Mouse (Mus musculus) kidney, postnatal 25 days (tissue): Measurements from ENCODE around the gene Papss1.
"Not testable (repeated sequence)": the region's sequence is repeated elsewhere in the genome, so short reads cannot be mapped to it uniquely, and the experiment has no call there.

Experiments used
- DNase-seq, 2 experiments: peaks; one replicate each; pipeline ENCODE4 v3.0.0; 2021; ENCODE audit warnings: mixed read lengths in 2 of 2

Papss1 gene

DNA sequence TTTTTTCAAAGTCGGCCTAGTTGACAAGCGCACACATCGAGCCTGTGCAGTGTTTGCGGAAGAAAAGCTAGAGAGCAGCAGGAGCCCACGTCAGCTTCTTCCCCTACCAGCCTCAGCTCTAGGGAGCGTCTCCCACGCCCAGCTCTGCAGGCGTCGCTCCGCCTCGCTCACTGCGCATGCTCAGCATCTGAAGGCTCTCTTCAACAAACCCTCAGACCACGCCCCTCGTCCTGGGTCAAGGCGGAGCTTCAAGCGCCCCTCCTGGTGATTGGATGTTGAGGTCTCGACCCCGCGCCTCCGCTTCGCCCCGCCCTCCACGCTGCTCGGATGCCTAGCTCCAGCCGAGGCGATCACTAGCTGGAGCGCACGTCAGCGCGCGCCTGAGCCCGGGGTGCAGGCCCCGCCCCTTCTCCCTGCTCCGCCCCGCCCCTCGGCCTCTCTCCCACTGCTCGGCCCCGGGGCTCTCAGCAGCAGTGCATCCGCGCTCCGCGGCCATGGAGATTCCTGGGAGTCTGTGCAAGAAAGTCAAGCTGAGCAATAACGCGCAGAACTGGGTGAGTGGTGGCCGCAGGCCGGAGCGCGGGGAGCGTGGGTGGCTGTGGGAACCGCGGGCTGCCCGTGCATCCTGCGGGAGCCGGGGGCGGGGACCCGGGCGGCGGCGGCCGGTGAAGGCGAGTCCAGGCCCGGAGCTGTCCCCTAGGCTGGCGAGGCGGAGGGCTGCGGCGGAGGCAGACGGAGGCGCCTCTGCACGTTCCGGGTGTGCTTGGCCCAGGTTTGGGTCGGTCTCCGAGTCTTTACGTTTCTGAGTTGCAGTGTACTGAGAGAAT, at the start of gene Papss1:
Papss1 (plus strand) TSS at position 339 of the 827 bp plus-strand sequence.
- DNase-seq, result peak; percentile 100

GRCm38 (mm10) chr3:131516332-131516999, 48.1 kb upstream of the Papss1 start:
- peak in 1 of 2 experiments; percentile 47 for DNase-seq

- no peak for DNase-seq
These were observed 46.8 kb upstream of the Papss1 start for GRCm38 (mm10) chr3:131517756-131518155.

DNA sequence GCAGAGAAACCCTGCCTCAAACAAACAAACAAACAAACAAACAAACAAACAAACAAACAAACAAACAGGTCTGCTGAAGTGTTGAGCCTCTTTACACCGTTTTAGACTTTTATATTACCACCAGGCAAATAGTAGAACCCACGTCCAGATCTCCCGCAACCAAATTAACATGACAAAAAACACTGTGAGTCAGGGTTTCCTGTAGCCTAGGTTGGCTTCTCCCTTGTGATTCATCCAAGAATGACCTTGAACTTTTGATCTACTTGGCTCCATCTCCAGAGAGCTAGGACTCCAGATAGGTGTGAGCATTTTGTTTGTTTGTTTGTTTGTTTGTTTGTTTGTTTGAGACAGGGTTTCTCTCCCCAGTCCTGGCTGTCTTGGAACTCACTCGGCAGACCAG, 43.4 kb upstream of the Papss1 start:
- DNase-seq, result no peak

DNA sequence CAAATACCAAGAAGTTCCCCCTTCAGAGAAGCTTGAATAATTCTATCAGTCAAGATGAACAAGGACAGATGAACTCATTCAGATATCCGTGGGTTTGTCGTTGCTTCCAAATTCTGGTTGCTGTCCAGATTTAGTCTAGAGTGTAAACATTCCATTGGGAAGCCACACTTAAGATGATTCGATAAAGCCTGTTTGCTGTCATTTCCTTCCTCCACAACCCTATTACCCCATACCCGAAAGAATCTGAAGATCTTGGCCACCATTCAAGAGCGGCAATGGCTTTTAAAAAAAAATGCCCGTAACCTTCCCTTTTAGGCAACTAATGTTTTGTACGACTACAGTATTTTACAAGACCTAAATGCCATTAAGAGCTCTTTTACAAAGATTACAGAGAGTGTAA, 42.3 kb upstream of the Papss1 start:
- no peak for DNase-seq

- no peak for DNase-seq
These were observed 40.8 kb upstream of the Papss1 start for GRCm38 (mm10) chr3:131523749-131524148.

DNA sequence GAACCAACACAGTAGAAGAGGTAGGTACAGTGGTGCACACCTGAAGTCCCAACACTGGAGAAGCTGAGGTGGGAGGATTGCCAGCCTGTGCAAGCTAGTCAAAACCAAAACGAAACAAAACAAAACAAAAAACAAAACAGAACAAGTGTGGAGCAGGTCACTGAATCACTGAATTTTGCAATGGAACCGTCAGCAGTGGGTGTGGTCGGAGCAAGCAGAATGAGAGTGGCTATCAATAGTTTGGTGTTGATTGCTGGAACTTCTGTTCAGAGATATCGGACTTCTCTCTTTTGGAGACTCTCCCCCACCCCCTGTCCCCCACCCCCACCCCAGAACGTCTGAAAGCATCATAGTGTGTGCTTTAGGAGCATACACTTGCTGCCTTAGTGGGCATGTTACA, 40.4 kb upstream of the Papss1 start:
- DNase-seq, result no peak

- peak; percentile 49 to 76 for DNase-seq
These were observed 39.8 kb upstream of the Papss1 start for GRCm38 (mm10) chr3:131524779-131525178.

DNA sequence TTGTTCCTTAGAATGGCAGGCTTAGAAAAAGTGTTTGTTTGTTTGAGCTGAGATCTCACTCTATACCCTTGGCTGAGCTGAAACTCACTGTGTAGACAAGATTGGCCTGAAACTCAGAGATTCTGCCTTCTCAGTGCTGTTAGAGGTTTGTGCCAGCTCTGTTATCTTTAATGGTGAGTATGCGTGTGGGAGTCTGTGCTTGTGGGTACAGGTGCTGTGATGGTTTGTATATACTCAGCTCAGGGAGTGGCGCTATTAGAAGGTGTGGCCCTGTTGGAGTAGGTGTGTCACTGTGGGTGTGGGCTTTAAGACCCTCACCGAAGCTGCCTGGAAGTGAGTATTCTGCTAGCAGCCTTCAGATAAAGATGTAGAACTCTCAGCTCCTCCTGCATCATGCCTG, 39.3 kb upstream of the Papss1 start:
- no peak for DNase-seq

- no peak for DNase-seq
These were observed 23.2 kb upstream of the Papss1 start for GRCm38 (mm10) chr3:131541244-131541942.

DNA sequence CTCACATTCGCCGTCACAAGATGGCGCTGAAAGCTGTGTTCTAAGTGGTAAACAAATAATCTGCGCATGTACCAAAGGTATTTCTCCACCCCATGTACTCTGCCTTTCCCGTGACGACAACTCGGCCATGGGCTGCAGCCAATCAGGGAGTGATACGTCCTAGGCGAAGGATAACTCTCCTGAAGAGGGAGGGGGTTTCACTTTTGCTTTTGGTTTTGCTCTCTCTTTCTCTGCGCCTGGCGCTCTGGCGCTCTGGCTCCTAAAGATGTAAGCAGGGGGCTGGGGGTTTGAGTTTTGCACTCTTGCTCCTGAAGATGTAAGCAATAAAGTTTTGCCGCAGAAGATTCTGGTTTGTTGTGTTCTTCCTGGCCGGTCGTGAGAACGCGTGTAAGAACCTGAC, 17.0 kb upstream of the Papss1 start:
- DNase-seq, result not testable (repeated sequence)

GRCm38 (mm10) chr3:131550046-131550445, 14.5 kb upstream of the Papss1 start:
- no peak for DNase-seq

GRCm38 (mm10) chr3:131552349-131553254, 12.0 kb upstream of the Papss1 start:
- peak in 1 of 2 experiments; percentile 52 for DNase-seq

DNA sequence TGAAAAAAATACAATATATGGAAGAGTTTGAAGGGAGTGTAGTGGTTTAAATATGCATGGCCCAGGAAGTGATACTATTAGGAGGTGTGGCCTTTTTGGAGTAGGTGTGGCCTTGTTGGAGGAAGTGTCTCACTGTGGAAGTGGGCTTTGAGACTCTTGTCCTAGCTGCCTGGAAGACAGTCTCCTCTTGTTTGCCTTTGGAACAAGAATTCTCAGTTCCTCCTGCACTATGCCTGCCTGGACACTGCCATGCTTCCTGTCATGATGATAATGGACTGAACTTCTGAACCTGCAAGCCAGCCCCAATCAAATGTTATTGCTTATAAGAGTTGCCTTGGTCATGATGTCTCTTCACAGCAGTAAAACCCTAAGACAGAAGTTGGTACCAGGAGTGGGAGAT, 8.8 kb upstream of the Papss1 start:
- DNase-seq, result no peak

GRCm38 (mm10) chr3:131561591-131561990, 3.0 kb upstream of the Papss1 start:
- DNase-seq, result no peak

DNA sequence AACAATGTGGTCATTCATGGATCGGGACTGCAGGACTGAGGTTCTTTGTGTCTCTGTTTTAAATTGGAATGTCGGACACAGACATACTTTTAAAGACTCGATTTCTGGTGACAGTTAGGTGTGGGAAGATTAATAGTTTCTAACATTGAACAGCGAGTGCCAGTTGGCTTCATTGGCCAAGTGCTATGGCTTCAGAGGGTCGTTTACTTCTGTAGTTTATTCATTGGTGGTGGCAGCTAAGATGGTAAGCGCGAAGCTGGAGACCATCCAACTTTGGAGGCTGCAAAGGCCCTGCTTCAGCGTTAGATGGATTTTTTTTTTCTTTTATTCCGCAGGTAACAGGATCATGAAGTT, 666 bp downstream of the Papss1 start:
- peak in 1 of 2 experiments; percentile 43 for DNase-seq

GRCm38 (mm10) chr3:131566281-131566680, 1.7 kb downstream of the Papss1 start:
- no peak for DNase-seq

DNA sequence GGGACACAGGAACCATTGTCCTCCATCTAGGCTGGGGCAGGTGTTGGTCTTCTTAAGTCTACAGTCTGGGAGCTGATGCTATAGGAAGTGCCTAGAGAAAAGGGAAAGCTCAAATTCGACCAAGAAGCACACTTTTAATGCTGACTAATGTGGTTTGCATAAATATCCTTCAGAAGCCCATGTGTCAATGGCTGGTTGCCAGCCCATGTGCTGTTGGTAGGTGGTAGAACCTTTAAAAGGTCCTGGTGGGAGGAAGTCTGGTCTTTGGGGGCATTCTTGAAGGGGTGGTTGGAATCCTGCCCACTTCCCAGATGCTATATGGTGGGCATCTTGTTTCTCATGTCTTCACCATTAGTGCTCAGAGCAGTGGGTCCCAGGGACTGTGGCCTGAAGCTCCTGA, 5.9 kb downstream of the Papss1 start:
- DNase-seq, result no peak

DNA sequence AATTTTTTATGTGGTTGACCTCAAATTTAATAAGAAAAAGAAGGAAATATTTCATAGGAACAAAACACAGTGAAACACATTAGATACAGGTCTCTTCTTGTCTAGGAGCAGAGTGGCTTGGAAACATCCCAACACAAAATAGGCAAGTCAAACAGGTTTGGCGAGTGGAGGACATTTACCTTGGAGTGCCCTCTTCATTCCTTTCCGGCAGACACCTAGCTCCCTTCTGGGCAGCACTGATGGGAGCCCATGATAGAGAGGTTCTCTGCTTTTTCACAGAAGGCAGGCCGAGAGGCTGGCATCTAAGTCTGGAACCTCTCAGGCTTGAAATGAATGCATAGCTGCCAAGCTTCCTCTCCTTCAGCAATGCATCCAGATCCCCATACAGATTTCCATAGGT, 9.0 kb downstream of the Papss1 start:
- DNase-seq, result peak; percentile 40 to 56

DNA sequence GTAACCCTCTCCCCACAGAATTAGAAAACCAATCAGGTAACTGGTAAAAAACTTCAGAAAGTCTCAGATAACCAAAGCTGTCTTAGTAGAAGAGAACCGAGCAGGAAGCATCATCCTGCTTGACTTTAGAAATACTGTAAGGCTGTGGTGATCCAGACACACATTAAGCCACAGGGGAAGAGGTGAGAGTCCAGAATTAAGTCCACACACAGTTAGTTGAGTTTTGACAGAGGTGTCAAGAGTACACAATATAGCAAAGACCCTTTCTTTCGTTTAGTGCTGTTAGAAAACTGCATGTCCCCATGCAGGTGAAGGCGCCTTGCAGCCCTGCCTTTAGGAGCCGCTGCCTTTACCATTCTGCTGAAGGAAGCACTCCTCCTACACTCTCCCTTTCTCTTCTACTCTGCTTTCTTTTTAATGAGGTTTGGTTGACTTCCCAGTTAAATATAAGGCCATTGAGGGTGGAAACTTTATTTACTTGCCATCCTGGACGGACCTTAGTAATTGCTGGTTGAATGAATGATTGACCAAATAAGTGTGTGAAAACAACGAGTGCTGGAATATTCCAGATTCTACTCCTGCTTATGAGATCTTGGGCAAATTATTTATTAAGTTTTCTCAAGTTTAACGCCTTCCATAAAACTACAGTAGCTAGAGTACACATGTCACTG, 14.0 kb downstream of the Papss1 start:
- no peak for DNase-seq

DNA sequence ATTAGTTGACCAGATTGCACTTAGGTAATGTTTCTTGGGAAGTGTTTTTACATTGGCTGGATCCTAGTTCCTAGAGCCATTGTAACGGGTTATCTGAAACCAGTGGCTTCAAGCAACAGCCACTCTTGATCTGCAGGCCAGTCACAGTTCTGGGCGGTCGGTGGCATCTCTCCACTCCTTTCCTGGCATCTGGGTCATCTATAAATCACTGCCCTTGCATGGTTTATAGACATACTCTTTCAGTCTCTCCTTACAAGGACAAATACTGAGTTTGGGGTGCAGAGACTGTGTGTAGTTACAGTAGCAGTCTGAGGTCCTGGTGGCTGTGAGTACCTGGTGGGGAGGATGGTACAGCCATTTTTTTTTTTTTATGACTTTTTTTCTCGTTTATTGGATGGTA, 15.5 kb downstream of the Papss1 start:
- no peak for DNase-seq

- DNase-seq, result peak in 1 of 2 experiments; percentile 51
These were observed 16.5 kb downstream of the Papss1 start for GRCm38 (mm10) chr3:131581096-131581495.
